Mouse (Mus musculus) CH12.LX (cell line): ENCODE results near the gene Gm3952. TPM values are rescaled to one million over a fixed set of nuclear protein-coding genes. Genes with fewer than 3 reads are reported as not detected.

Experiments
- DNase-seq: peaks from one replicate; pipeline ENCODE4 v3.0.0-alpha.2; 2013; ENCODE audit errors: extremely low read depth
- H3K27ac ChIP-seq: 2 replicates; pipeline ENCODE4 v1.5.1; 2012; ENCODE audit warnings: low read depth, mild to moderate bottlenecking, control low read depth, moderate library complexity; ENCODE audit not compliant: insufficient read depth
- H3K27me3 ChIP-seq: replicated peaks from 2 replicates; pipeline ENCODE3; 2012; ENCODE audit warnings: inconsistent platforms
- H3K36me3 ChIP-seq, 2 experiments: replicated peaks in 1 of 2; 2 replicates each; pipeline versions ENCODE3 to v1.6.1; 2012; ENCODE audit warnings: inconsistent platforms in 1 of 2, low read length in 1 of 2, mild to moderate bottlenecking in 1 of 2, mixed read lengths in 1 of 2, moderate library complexity in 1 of 2; ENCODE audit not compliant: control insufficient read depth in 1 of 2, insufficient read depth in 1 of 2
- H3K4me1 ChIP-seq, 2 experiments: 2 replicates each; pipeline ENCODE4 v1.6.1; 2012; ENCODE audit warnings: inconsistent platforms in 1 of 2, moderate library complexity in 1 of 2; ENCODE audit not compliant: insufficient read depth in 2 of 2, control insufficient read depth in 1 of 2
- H3K4me2 ChIP-seq: 2 replicates; pipeline ENCODE4 v1.6.1; 2012; ENCODE audit warnings: low read depth, mild to moderate bottlenecking, control low read depth; ENCODE audit not compliant: poor library complexity, insufficient read depth, severe bottlenecking
- H3K4me3 ChIP-seq, 3 experiments: fragments of 150-350 bp in 1 of 3; sonication (generic) in 1 of 3; replicated peaks in 1 of 3; 2 replicates each; pipeline versions ENCODE3 to v1.5.1; 2011 to 2012; ENCODE audit warnings: low read depth in 2 of 3, low read length in 2 of 3, mild to moderate bottlenecking in 2 of 3, moderate library complexity in 2 of 3, control low read depth in 1 of 3, improper control_type of control experiment in 1 of 3, inconsistent platforms in 1 of 3, mixed read lengths in 1 of 3; ENCODE audit not compliant: poor library complexity in 1 of 3
- H3K79me2 ChIP-seq: replicated peaks from 2 replicates; pipeline ENCODE4 v1.6.1; 2012; ENCODE audit warnings: mild to moderate bottlenecking, moderate library complexity; ENCODE audit not compliant: control insufficient read depth, poor library complexity, insufficient read depth, severe bottlenecking; ENCODE audit errors: extremely low read depth
- H3K9ac ChIP-seq: 2 replicates; pipeline ENCODE4 v1.6.1; 2012; ENCODE audit warnings: low read depth, mild to moderate bottlenecking, control low read depth, moderate library complexity; ENCODE audit not compliant: insufficient read depth
- H3K9me3 ChIP-seq: replicated peaks from 2 replicates; pipeline ENCODE3; 2012; ENCODE audit warnings: low read length, inconsistent platforms, mixed read lengths
- ETS1 ChIP-seq: conservative IDR thresholded peaks from 2 replicates; pipeline ENCODE4 v1.6.1; 2012; ENCODE audit warnings: low read depth, mild to moderate bottlenecking, inconsistent platforms, low read length, improper control_type of control experiment, moderate library complexity
- MAZ ChIP-seq: IDR thresholded peaks from 2 replicates; pipeline ENCODE4 v1.6.1; 2012; ENCODE audit warnings: low read depth, mild to moderate bottlenecking, inconsistent platforms, low read length, improper control_type of control experiment, moderate library complexity
- MEF2A ChIP-seq: IDR thresholded peaks from 2 replicates; pipeline ENCODE4 v1.6.1; 2014; ENCODE audit warnings: low read depth, mild to moderate bottlenecking, inconsistent platforms, low read length, improper control_type of control experiment, borderline replicate concordance
- dilution Hi-C: fragments of 300-500 bp; cut with MboI; formaldehyde crosslinking; loops from 2 replicates; pipeline ENCODE4 v1.14.3; 2020; ENCODE audit warnings: low sequenced_read_pairs; ENCODE audit not compliant: extremely low pct_unique_long_range_greater_than_20kb, extremely low pct_ligation_motif_present
- in situ Hi-C: fragments of 300-500 bp; cut with MboI; formaldehyde crosslinking; loops from 3 replicates; pipeline ENCODE4 v1.14.3; 2019; ENCODE audit warnings: low sequenced_read_pairs, low pct_ligation_motif_present, low pct_unique_long_range_greater_than_20kb, mixed read lengths
- polyA plus RNA-seq: library from polyadenylated mRNA; unstranded; fragments of >175 nt; gene quantifications from 2 replicates; pipeline ENCODE4 v1.2.1, GENCODE M21; 2012; ENCODE audit warnings: low read depth; ENCODE audit not compliant: insufficient read length
- total RNA-seq, 2 experiments: library from RNA; depleted of rRNA; stranded (reverse); fragments of 300-350 nt in 1 of 2; fragments of >200 nt in 1 of 2; gene quantifications; 2 replicates each; pipeline ENCODE4 v1.2.3; 2012 to 2014

The Gm3952 gene
- total and polyA plus RNA-seq, 3 experiments = not detected

DNA sequence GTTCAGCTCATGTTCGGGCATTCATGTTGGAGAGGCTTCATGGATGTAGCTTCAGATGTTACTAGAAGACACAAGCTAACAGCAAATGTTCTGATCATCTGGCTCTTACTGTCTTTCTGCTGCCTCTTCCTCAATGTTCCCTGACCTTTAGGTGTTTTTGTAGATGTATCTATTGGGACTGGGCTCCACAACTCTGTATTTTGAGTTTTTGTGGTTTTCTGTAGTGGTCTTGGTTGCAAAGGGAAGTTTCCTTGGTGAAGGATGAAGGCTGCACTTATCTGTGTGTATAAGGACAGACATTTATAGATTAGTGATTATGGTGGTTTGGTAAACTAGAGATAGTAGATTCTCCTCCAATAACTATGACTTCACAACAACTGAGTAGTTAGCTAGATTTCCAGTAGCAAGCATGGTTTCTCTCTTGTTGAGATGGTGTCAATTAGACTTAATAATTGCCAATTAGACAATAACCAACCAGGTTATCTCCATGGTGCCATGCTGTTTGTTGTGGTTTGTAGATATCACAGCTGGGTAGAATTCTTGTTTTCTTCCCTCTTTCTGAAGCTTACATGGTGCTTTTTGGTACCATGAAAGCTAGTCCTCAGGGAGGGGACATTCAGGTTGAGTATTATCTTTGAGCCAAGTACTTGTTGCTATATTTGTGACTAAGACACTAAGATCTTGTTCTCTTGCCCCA, 101.6 kb downstream of the Gm3952 start:
- dilution Hi-C loops = no loop called here
- peaks cover 2 to 72% of the 10 kb centered on the region in 2 experiments; a peak in 2 of 4 replicates for H3K4me1 ChIP-seq
- in situ Hi-C loops = no loop called here
- DNase-seq = no peak
- no peak overlapping the region for H3K4me2 ChIP-seq
- no peak for TF ChIP-seq MAZ
- no peak for TF ChIP-seq MEF2A
- no peak for TF ChIP-seq ETS1
- peaks cover 0 to 17% of the 10 kb centered on the region in 2 experiments for H3K36me3 ChIP-seq
- peaks cover 34% of the 10 kb centered on the region for H3K79me2 ChIP-seq
- no peaks in the 10 kb centered on the region for H3K27me3 ChIP-seq
- peaks cover 3% of the 10 kb centered on the region for H3K9me3 ChIP-seq
- no peak overlapping the region for H3K9ac ChIP-seq
- no peak overlapping the region for H3K4me3 ChIP-seq
- H3K27ac ChIP-seq = no peak overlapping the region

Other genes starting within 250 kb of the Gm3952 start
- 62.4 and 68.9 TPM in 2 replicates for gene Itgb1, start 113.0 kb downstream of the Gm3952 start, total RNA-seq (2012; rRNA removed)
- 127 and 135 TPM in 2 replicates for gene Itgb1, start 113.0 kb downstream of the Gm3952 start, total RNA-seq (2014; rRNA removed)
- 160 and 172 TPM in 2 replicates for gene Itgb1, start 113.0 kb downstream of the Gm3952 start, polyA plus RNA-seq